Mouse (Mus musculus) monocyte, adult 2 months (primary cell): ENCODE measurements around the gene Prrt2.

Experiments
- DNase-seq, 2 experiments: peaks; one replicate each; pipeline ENCODE4 v3.0.0; 2022; ENCODE audit warnings: low spot score in 2 of 2, low read depth in 1 of 2

Gene Prrt2

DNA sequence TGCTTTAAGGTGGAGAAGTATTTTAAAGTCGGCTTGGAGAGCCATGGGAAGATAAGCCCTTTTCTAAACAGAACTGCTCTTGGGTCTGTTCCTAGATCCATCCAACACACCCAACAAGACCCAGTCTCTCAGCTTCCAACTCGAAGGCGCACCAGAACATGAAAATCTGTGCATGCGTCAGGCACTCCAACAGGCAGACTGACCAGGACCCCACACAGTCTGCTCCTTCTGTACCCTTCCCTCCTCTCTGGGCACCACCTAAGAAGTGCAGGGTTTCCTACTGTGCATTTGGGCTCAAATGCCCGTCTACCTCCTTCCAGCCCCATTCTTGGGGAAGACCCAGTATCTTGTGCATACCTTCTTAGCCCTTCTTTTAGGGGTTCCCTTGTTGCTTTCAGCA lies 520 bp downstream of the Prrt2 start:
- DNase-seq: no peak

DNA sequence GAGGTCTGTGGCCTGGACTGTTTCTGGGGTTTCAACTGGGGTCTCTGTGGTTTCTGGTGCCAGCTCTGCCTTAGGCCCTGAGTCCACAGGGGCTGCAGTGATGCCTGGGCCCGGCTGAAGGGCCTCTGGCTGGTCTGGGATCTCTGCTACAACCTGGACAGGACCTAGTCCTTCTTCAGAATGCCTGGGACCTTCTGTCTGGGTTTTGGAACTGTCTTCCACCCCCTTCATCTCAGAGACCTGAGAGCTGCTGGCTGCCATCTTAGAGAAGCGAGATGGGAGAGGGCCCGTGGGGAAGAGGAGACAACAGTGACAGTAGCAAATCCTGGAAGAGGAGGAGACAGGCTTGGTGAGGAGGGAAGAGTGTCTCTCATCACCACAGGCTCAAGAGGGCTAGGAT lies 980 bp downstream of the Prrt2 start:
- DNase-seq: no peak

DNA sequence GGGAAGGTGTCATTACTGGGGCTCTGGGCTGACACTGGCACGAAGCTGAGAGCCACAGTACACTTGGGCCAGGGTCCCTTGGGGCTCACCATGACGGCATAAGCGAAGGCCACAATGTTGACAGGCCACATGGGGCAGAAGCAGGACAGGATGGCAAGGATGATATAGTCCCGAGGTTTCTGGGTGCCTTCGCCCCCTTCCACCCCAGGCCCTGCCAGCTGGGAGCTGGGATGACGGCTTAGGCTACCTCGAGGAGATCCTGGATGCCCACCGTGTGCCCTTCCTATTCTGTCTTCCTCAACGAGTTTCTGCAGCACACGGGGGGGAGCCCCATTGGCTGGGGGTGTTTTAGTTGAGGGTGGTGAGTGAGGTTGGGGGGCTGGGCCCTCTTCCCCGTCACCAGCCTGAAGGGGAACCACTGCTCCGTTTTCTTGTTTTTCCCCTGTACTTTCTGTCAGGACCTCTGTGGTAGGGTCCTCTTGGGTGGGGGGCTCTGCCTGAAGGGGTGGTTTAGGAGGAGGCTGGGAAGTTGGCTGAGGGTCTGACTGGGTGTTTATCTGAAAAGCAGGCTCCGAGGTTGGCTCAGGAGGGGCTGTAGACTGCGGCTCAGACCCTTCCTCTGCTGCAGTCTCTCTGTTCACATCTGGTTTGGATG lies 1.6 kb downstream of the Prrt2 start:
- DNase-seq: no peak

DNA sequence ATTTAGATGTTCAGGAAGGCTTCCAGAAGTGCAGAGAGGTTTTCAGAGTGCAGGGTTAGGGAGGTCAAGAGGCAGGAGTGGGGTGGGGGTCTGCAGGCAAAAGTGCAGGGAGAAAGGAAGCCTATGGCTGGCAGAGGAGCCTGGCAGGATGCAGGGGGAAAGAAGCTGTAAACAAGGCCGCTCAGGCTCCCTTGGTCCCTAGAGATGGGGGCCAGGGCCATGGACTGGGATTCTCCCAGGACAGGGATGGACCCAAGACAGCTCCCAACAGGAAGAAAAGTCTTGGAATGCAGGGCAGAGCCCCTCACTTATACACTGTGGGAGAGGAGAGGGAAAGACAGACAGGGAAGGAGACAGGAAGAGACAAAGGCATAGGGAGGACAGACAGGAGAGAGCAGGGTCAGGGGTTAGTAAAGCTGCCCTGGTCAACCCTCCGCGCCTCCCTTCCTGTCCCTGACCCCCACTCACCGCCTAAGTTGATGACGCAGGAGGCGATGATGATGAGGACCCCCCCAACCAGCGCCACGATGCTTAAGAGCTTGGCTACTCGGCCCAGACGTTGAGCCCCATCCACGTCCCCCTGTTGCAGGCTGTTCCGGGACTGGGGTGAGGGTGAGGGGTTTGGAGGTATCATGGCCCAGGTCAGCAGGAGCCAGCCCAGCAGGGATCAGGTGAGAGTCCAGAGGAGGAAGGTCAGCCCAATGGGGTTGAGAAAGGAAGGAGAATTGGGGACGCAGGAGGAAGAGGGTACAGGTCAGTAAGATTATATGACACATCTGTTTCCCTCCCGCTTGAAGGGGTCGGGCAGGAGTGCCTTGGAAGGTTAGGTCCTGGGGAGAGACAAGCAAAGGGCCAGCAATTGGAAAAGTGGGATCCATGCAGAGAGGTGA lies 2.4 kb downstream of the Prrt2 start:
- no peak for DNase-seq

DNA sequence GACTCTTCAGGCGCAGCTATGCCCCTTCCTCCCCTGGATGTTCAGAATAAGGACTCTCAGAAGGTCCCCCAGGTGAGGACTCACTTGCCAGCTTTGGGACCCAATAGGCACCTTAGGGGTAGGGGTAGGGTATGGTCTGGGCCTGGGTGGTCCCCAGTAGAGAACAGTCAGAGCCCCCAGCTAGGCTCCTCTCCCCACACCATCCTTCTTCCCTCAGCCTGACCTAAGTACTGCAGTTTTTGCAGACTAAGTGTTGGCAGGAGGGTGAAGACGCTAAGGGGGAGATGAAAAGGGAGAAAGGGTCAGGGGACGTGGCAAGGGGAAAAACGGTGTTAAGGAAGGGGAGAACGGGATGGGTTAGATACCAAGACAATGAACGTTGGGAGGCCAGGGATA lies 3.1 kb downstream of the Prrt2 start:
- DNase-seq: no peak

DNA sequence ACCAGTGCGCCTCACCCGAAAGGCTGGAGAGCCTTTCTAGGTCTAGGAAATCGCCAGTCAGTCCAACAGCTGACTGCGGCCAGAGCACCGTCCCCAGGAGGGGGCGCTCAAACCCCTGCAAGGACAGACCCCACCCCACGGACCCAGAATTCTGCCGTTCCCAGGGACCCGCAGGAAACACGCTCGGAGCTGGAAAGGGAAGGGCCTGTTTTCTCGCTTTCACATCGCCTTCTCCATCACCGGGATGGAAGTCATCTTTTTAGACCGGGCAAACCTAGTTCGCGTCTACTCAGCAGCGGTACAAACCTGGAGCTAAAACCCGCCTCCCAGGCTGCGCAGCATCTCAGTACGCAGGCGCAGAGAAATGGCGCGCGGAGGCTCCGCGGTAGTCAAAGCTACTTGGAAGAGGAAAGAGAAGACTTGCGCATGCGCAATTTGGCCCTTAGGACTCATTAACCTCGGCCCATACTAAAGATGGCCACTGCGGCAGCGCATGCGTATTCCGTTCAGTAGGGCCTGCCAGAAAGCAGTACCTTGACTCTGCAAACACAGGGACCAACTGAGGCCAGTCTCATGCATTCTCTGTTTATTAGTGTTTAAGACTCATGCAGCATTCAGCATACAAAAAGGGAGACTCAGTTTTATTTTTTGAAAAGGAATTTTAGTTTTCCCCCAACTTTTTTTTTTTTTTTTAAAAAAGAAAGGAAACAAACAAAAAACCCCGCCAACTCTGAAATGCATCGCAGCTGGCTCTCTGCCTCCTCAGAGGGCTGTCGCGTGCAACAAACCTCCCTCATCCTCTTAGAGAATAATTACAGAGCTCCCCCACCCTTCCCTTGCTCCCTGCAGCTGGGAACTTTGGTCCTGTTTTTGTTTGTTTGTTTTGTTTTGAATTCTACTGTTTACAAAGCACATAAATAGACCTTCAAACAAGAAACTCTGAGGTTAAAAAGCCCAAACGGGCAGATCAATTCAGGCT lies 3.8 kb downstream of the Prrt2 start, which contains the start of gene Pagr1a:
Gene Pagr1a (minus strand): TSS at position 382 of the 979 bp plus-strand sequence.
- peak; percentile 90 to 93 for DNase-seq

DNA sequence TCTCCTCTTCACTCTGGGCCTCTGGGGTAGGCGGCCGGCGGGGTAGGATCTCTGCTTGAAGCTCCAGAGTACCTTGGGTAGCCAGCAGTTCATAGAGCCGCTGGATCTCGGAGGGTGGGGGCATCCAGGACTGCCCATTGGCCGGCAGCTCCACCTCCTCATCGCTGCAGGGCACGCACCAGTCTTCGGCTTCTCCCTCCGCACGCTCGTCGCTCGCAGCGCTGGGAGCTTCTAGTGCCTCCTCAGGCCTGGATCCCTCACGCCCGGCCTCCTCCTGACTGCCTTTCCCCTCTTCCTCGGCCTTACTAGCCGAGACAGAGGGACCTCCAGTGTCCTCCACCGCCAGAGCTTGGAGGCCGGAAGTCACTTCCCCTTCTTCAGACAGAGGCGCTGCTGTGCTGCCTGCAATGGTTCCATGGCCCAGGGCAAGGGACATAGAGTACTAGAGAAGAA lies 4.5 kb downstream of the Prrt2 start:
- DNase-seq: peak in 1 of 2 experiments; percentile 28

DNA sequence TGATC lies 4.7 kb downstream of the Prrt2 start, which contains the start of gene Pagr1b:
Gene Pagr1b (minus strand): TSS at position 4 of the 5 bp plus-strand sequence.
- no peak for DNase-seq

DNA sequence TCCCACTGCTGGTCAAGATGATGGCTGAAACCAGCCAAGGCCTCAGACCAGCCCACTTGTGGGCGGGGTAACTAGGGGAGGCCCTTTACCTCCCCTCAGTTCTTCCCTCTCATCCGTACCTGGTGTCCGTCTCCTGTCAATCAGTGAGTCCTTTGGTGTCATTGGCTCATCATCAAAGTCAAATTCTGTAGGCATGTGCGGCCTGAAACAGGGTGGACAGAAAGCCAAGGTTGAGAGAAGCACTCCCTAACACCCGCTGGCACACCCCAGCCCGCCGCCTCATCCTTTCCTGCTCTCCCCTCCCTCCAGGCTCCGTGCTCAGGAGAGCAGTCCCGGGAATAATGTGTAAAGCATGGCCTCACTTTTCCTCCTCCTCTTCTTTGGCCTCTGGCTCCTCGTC lies 4.9 kb downstream of the Prrt2 start:
- no peak for DNase-seq

DNA sequence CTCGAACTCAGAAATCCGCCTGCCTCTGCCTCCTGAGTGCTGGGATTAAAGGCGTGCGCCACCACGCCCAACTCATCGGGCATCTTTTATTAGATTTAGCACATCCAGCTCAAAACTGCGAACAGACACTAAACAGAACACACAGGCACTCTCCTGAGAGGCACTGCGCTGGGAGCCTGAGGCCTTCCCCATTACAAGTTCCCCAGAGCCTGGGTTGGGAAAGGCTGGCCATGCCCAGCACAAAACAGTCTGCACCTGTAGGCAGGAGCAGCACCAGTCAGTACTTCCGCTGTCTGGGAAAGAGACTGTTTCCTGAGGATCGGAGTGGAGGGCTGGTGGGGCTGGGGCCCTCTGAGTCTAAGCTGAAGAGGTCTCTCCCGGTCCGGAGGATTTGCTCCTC lies 6.0 kb downstream of the Prrt2 start:
- no peak for DNase-seq

DNA sequence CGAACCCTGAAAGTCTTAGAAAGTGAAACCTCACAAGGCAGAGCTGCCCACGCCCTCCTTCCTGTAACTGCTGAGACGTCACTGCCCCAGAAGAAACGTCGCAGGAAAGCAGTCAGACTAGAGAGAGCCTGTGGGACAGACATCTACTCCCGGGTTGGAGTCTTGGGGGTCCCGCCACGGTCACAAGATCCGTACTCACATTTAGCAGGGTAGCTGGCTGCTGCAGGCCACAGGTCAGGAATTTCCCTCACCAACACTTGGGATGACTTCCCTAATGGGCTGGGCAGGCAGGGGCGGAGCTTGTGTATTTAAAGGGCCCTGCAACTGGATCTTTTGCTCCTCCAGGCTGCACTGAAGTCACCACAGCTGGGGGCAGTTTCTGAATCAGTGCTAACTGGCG lies 6.7 kb downstream of the Prrt2 start, which contains the start of gene Mvp:
Gene Mvp (minus strand): TSS at position 302 of the 400 bp plus-strand sequence.
- peak in 1 of 2 experiments; percentile 68 for DNase-seq

DNA sequence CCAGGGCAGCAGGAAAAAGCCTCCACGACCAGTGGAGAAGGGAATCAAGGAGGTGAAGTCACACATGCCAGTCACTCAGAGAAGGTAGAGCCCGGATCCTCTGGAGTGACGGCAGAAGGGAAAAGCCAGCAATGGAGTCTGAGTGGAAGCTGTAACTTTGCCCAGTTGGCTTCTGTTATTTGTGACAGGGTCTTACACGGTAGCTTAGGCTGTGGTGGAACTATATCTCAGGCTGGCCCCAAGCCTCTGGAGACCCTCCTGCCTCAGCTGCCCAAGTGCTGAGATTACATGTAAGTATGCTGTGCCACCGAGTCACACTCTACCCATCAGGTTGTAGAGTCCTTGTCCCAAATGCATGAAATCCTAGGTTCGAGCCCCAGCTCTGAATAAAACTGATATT lies 7.6 kb downstream of the Prrt2 start:
- DNase-seq: no peak

DNA sequence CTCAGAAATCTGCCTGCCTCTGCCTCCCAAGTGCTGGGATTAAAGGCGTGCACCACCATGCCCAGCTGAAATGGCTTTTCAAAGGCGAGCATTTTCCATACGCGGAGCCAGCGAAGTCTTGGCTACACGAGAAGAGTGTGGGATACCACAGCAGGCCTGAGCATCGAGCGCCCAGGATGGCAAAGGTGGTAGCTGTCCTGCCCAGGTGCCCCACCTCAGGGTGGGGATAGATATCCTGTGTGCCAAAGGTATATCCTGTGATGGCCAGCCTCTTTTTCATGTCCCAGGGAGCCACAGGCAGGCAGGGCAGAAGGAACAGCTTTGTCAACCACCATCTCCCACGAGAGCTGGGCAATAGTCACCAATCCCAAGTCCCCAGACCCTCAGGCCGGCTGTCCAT lies 8.2 kb downstream of the Prrt2 start:
- DNase-seq: no peak

DNA sequence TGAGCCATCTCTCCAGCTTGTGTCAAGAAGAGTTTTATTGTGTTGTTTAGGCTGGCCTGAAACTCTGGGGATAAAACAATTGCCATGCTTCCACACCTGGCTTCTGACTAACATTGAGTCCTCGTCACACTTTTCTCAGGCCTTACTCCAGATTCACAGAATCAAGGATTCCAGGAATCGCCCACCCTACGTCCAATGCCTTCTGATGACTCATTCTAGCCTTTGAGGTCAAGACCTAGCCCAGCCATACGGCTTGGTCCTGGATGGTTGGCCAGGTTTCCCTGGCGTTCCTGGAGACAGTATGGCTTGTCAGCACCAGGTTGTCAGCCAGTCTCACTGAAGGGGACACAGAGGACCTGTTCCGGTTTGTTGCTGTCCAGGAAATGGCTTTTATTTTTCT lies 8.6 kb downstream of the Prrt2 start:
- DNase-seq: no peak

DNA sequence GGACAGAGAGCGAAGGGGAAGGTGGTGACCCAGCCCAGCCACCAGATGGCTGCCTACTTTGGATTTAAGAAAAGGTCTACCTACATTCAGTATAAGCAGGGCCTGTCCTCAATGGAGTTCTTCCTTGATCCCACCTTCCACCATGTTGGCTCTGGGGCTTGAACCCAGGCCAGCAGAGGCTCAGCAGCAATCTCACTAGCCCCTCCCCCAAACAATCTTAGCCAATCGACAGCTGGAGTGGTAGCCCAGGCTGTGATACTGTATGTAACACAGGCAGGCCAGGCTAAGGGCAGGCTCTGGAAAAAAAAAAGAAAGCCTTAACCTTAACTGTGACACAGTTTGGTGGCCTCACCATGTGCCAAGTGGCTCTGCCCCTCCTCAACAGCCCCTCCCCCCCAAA lies 9.3 kb downstream of the Prrt2 start:
- DNase-seq: no peak

DNA sequence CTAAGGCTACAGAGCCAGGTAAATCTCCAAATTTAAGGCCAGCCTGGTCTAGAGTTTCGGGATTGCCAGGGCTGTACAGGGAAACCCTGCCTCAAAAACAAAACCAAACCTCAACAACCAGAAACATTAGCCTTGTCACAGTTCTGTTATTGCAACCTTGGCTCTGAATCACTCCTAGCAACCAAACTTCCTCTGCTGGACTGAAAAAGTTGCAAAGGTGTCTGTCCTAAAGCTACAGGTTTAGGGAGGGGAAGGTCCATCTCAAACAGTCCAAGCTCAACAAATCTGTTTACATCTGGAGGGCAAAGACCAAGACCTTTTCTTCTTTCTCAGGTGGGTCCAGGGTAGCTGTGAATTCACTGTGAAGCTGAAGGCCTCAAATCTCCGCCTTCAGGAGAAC lies 10.0 kb downstream of the Prrt2 start:
- DNase-seq: no peak

DNA sequence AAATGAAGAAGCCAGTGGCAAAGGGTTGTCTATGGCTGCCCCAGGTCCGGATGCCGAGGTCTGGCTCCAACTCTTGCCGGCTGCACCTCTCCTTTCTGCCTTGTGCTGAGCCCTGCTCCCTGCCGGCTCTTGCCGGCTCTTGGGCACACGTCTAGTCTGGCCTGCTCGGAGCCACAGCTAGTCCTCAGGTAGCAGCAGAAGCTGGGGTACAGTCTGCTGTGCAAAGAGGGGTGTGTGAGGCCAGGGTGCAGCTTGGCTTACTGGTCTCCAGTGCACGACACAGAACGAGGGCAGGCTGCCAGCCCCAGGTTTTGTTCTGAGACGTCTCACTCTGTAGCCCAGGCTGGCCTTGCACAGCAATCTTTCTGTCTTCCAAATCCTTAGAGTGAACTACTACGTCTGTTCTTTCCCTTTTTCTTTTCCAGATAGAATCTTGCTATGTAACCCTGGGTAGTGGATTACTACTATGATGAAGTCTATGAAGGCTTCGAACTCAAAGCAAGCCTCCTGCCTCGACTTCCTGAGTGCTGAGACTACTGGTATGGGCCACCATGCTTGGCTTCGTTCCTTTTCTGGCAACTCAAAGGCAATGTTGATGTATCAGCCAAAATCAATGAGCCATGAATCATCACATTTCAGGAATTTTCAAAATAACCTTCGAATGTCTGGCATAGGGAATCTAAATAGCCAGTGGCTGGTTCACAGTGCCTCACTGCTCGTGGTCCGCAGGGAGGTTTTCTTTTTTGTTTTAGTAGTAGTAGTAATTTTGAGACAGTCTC lies 11.5 kb downstream of the Prrt2 start:
- DNase-seq: no peak

DNA sequence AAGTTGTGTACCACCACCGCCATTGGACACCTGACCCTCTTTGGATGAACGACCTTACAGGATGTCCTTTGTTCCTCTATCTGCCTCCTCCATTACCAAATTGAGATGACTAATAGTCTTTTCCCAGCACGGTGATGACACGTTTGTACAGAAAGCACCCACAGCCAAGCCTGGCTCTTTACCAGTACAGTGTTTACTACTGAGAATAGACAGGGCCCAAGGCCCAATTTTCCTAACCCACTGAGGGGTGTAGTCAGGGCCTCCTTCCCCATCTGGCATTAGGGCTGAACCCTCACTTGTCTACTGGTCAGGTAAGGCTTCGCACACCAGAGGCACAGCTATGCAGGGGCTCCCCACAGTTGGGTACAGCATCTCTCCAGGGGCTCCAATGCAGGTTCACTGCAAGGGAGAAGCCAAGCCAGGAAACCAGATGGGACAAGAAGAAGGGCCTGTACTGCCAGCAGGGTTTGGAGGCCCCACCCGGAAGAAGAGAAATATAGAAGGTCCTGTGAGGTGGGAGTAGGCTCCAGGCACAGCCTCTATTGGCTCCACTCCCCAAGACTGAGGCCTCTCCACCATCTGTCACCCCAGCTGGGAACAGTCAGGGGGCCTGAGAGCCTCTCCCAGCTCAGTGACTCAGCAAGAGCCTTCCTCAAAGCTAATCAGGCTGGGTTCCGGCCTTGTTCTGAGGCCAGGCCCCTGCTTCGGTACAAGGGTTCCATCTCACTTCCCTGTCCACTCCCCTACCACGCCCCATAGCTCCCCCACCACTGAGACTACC lies 12.6 kb downstream of the Prrt2 start:
- DNase-seq: peak; percentile 64 to 73

DNA sequence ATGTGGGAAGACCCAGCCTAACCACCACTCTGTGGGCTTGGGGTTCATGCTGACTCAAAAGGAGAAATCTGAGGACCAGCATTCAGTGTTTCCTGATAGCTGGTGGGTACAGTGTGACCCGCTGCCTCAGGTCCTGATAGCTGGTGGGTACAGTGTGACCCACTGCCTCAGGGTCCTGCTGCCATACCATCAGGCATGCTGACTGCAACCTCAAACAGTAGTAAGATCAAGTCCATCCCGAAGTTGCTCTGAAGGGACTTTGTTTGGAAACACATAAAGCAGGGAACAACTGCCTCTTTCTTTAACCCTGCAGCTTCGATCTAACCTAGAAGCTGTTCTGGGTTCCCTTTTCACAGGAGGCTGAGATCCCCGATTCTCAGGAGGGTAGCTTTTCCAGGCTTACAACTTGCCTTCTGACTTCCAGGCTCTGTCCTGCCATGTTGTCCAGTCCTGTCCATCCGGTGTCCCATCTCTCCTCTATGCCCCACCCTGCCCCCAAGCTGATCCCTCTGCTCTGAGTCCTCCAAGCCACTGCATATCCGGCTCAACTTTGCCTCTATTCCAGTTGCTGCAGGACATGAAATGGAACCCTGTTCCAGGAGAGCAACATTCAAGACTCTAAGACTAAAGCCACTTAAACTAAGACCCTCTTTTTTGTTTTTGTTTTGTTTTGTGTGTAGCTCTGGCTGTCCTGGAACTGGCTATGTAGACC lies 13.5 kb downstream of the Prrt2 start:
- DNase-seq: no peak
